Mouse (Mus musculus) CH12.LX (cell line): Measurements from ENCODE around the gene Il17rd.

ENCODE experiments used
- CHD1 ChIP-seq: IDR thresholded peaks from 2 replicates; pipeline ENCODE4 v1.6.1; 2012; ENCODE audit warnings: low read depth, low read length, improper control_type of control experiment, inconsistent platforms
- CHD2 ChIP-seq: IDR thresholded peaks from 2 replicates; pipeline ENCODE4 v1.6.1; 2011; ENCODE audit warnings: low read length, improper control_type of control experiment
- CTCF ChIP-seq, 2 experiments: IDR thresholded peaks in 1 of 2; conservative IDR thresholded peaks in 1 of 2; 2 replicates each; pipeline ENCODE4 v1.5.1; 2011 to 2012; ENCODE audit warnings: low read depth in 2 of 2, low read length in 2 of 2, improper control_type of control experiment in 1 of 2, inconsistent platforms in 1 of 2, mild to moderate bottlenecking in 1 of 2, moderate library complexity in 1 of 2
- EP300 ChIP-seq: IDR thresholded peaks from 2 replicates; pipeline ENCODE4 v1.6.1; 2011; ENCODE audit warnings: low read length, improper control_type of control experiment
- IRF4 ChIP-seq: IDR thresholded peaks from 2 replicates; pipeline ENCODE4 v1.6.1; 2014; ENCODE audit warnings: low read depth, mild to moderate bottlenecking, inconsistent platforms, low read length, improper control_type of control experiment
- MYC ChIP-seq: IDR thresholded peaks from 2 replicates; pipeline ENCODE4 v1.6.1; 2011; ENCODE audit warnings: low read depth, mild to moderate bottlenecking, improper control_type of control experiment, low read length
- NRF1 ChIP-seq: IDR thresholded peaks from 2 replicates; pipeline ENCODE4 v1.6.1; 2014; ENCODE audit warnings: low read depth, mild to moderate bottlenecking, inconsistent platforms, low read length, improper control_type of control experiment, moderate library complexity
- POLR2A ChIP-seq: IDR thresholded peaks from 2 replicates; pipeline ENCODE4 v1.6.1; 2011; ENCODE audit warnings: low read depth, mild to moderate bottlenecking, improper control_type of control experiment, low read length
- POLR2AphosphoS2 ChIP-seq: IDR thresholded peaks from 2 replicates; pipeline ENCODE4 v1.6.1; 2011; ENCODE audit warnings: low read depth, low read length, improper control_type of control experiment
- RCOR1 ChIP-seq: conservative IDR thresholded peaks from 2 replicates; pipeline ENCODE4 v1.6.1; 2012; ENCODE audit warnings: low read depth, mild to moderate bottlenecking, inconsistent platforms, low read length, improper control_type of control experiment
- SIN3A ChIP-seq: IDR thresholded peaks from 2 replicates; pipeline ENCODE4 v1.6.1; 2012; ENCODE audit warnings: low read length, improper control_type of control experiment, inconsistent platforms
- UBTF ChIP-seq: IDR thresholded peaks from 2 replicates; pipeline ENCODE4 v1.6.1; 2012; ENCODE audit warnings: low read depth, mild to moderate bottlenecking, inconsistent platforms, low read length, improper control_type of control experiment, moderate library complexity
- USF2 ChIP-seq: conservative IDR thresholded peaks from 2 replicates; pipeline ENCODE4 v1.6.1; 2011; ENCODE audit warnings: low read depth, low read length, improper control_type of control experiment

DNA sequence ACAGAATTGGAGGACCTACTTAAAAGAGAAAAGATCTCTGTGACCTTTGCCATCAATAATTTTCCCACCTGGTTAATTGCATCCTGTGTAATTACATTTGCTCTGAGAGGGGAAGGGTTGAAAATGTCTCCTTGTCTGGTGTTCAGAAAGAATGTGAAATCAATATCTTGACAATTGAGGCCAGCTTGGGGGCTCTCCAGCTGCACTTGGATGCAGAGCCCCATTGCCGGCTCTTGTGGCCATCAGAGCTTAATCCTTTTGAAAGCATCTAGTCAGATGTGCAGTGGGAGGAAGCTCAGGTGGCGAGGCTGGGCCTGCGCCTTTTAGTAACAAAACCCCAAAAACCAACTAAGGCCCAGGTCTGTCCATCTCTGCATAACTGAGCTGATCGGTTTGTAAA lies 47.3 kb downstream of the Il17rd start:
- TF ChIP-seq RCOR1 (no peak), EP300 (no peak), IRF4 (no peak), CTCF (conservative IDR thresholded peaks at IDR 0.05 in 1 of 2, IDR thresholded peaks at IDR 0.05 in 1 of 2; ENCODE audit: low read depth in 2 of 2, low read length in 2 of 2) (no peak), SIN3A (no peak), CHD1 (no peak), MYC (no peak), POLR2A (no peak), CHD2 (no peak), UBTF (no peak), USF2 (no peak), POLR2AphosphoS2 (no peak), NRF1 (no peak)
